Mouse (Mus musculus) urinary bladder, adult 18-20 months (tissue): Measurements from ENCODE around the gene Ap2b1.
A peak's percentile ranks its signal among the peaks of the same experiment; 100 is the strongest.

ENCODE experiments used
- DNase-seq, 2 experiments: peaks; one replicate each; pipeline ENCODE4 v3.0.0; 2022; ENCODE audit warnings: low spot score in 2 of 2, mixed read lengths in 2 of 2

Gene Ap2b1

GRCm38 (mm10) chr11:83397626-83398025 is 98.8 kb downstream of the Ap2b1 start:
- no peak for DNase-seq

GRCm38 (mm10) chr11:83398724-83399123 is 99.9 kb downstream of the Ap2b1 start:
- no peak for DNase-seq

GRCm38 (mm10) chr11:83403787-83404186 is 105.0 kb downstream of the Ap2b1 start:
- DNase-seq: no peak

GRCm38 (mm10) chr11:83406391-83406790 is 107.6 kb downstream of the Ap2b1 start:
- no peak for DNase-seq

- DNase-seq: no peak
These were observed 109.4 kb downstream of the Ap2b1 start for GRCm38 (mm10) chr11:83408242-83408641.

GRCm38 (mm10) chr11:83409087-83409754 is 110.4 kb downstream of the Ap2b1 start, which contains the start of gene Rasl10b:
TSS of gene Rasl10b (plus strand) at chr11:83409137.
- DNase-seq: no peak

- DNase-seq: no peak
These were observed 111.0 kb downstream of the Ap2b1 start for GRCm38 (mm10) chr11:83409792-83410291.

- DNase-seq: no peak
These were observed 111.7 kb downstream of the Ap2b1 start for GRCm38 (mm10) chr11:83410510-83410909.

GRCm38 (mm10) chr11:83417080-83417479 is 118.3 kb downstream of the Ap2b1 start:
- DNase-seq: peak; percentile 38 to 41

- DNase-seq: no peak
These were observed 118.9 kb downstream of the Ap2b1 start for GRCm38 (mm10) chr11:83417708-83418107.

- DNase-seq: no peak
These were observed 119.7 kb downstream of the Ap2b1 start for GRCm38 (mm10) chr11:83418566-83418965.

GRCm38 (mm10) chr11:83420338-83420737 is 121.5 kb downstream of the Ap2b1 start:
- DNase-seq: no peak

- DNase-seq: peak; percentile 28 to 72
These were observed 122.5 kb downstream of the Ap2b1 start for GRCm38 (mm10) chr11:83421305-83421704.

- DNase-seq: peak in 1 of 2 experiments; percentile 51
These were observed 125.9 kb downstream of the Ap2b1 start for GRCm38 (mm10) chr11:83424681-83425080.

- DNase-seq: no peak
These were observed 128.1 kb downstream of the Ap2b1 start for GRCm38 (mm10) chr11:83426964-83427363.

- DNase-seq: no peak
These were observed 130.5 kb downstream of the Ap2b1 start, which contains the start of gene Gas2l2 for GRCm38 (mm10) chr11:83429355-83429754. TSS of gene Gas2l2 (minus strand) at chr11:83429455.

- no peak for DNase-seq
These were observed 133.7 kb downstream of the Ap2b1 start for GRCm38 (mm10) chr11:83432533-83432932.

- no peak for DNase-seq
These were observed 138.6 kb downstream of the Ap2b1 start, which contains the start of gene 1700020L24Rik for GRCm38 (mm10) chr11:83437377-83437776. TSS of gene 1700020L24Rik (plus strand) at chr11:83437677.

- no peak for DNase-seq
These were observed 140.7 kb downstream of the Ap2b1 start for GRCm38 (mm10) chr11:83439426-83440060.

GRCm38 (mm10) chr11:83440081-83441064 is 141.5 kb downstream of the Ap2b1 start:
- DNase-seq: peak; percentile 72 to 84

- DNase-seq: no peak
These were observed 142.4 kb downstream of the Ap2b1 start for GRCm38 (mm10) chr11:83441235-83441634.
